Mouse (Mus musculus) midbrain, embryonic 10.5 days (tissue): Measurements from ENCODE around the gene Pex5l. TPM values are rescaled to one million over a fixed set of nuclear protein-coding genes. Genes with fewer than 3 reads are reported as not detected.

Experiments
- DNase-seq: peaks from one replicate; pipeline ENCODE4 v3.0.0-alpha.2; 2017; ENCODE audit warnings: low spot score
- H3K27ac ChIP-seq: fragments of 300-500 bp; sonication (generic); replicated peaks from 2 replicates; pipeline ENCODE4 v1.5.1; 2016; ENCODE audit warnings: mild to moderate bottlenecking
- H3K27me3 ChIP-seq: fragments of 300-500 bp; sonication (generic); 2 replicates; pipeline ENCODE4 v1.6.1; 2016; ENCODE audit warnings: low read depth, mild to moderate bottlenecking; ENCODE audit not compliant: poor library complexity, severe bottlenecking
- H3K36me3 ChIP-seq: fragments of 300-500 bp; sonication (generic); 2 replicates; pipeline ENCODE4 v1.6.1; 2016; ENCODE audit warnings: mild to moderate bottlenecking, moderate library complexity
- H3K4me1 ChIP-seq: fragments of 300-500 bp; sonication (generic); 2 replicates; pipeline ENCODE4 v1.6.1; 2016
- H3K4me3 ChIP-seq: fragments of 300-500 bp; sonication (generic); 2 replicates; pipeline ENCODE4 v1.5.1; 2016; ENCODE audit warnings: mild to moderate bottlenecking, moderate library complexity
- H3K9me3 ChIP-seq: fragments of 300-500 bp; sonication (generic); replicated peaks from 2 replicates; pipeline ENCODE4 v1.6.1; 2016; ENCODE audit warnings: mild to moderate bottlenecking
- WGBS: fragments of 180-500 bp; shearing (Covaris S2); methylation state at CpG from one replicate; pipeline ENCODE4 v1.1.7; 2016; 5-methylcytosine and 5-hydroxymethylcytosine counted together
- polyA plus RNA-seq: library from polyadenylated mRNA; unstranded; fragments of >200 nt; fragmentation: Nextera tagmentation; extraction: Ambion mirVana; gene quantifications from 2 replicates; pipeline ENCODE4 v1.2.1, GENCODE M21; 2016

Pex5l gene
- polyA plus RNA-seq, 1 experiment from 2014 or later = 0.77 TPM

- H3K4me3 ChIP-seq = no peak overlapping the region
- H3K27ac ChIP-seq = no peak overlapping the region
- WGBS = 48% methylated on average over 6 of the region's 6 CpGs
- no peaks in the 10 kb centered on the region for H3K36me3 ChIP-seq
- DNase-seq = no peak
- peaks cover 7% of the 10 kb centered on the region; the same call in 1 of the 2 replicates for H3K4me1 ChIP-seq
- no peaks in the 10 kb centered on the region for H3K9me3 ChIP-seq
- no peaks in the 10 kb centered on the region for H3K27me3 ChIP-seq
These were observed 163.8 kb downstream of the Pex5l start for GRCm38 (mm10) chr3:32979238-32979637.

- no peaks in the 10 kb centered on the region for H3K36me3 ChIP-seq
- no peak for DNase-seq
- H3K4me1 ChIP-seq = no peaks in the 10 kb centered on the region
- H3K9me3 ChIP-seq = 0 out of 2 replicates have a peak, but pooled peaks cover 2% of the 10 kb centered on the region
- H3K27ac ChIP-seq = no peak overlapping the region
- H3K27me3 ChIP-seq = no peaks in the 10 kb centered on the region
- WGBS = 94% methylated on average over 1 of the region's 1 CpGs
- H3K4me3 ChIP-seq = no peak overlapping the region
These were observed 172.8 kb downstream of the Pex5l start for GRCm38 (mm10) chr3:32970257-32970656.

- no peak overlapping the region for H3K4me3 ChIP-seq
- no peaks in the 10 kb centered on the region for H3K27me3 ChIP-seq
- no peak for DNase-seq
- WGBS = 86% methylated on average over 1 of the region's 1 CpGs
- no peaks in the 10 kb centered on the region for H3K36me3 ChIP-seq
- no peak overlapping the region for H3K27ac ChIP-seq
- H3K4me1 ChIP-seq = no peaks in the 10 kb centered on the region
- 0 out of 2 replicates have a peak, but pooled peaks cover 2% of the 10 kb centered on the region for H3K9me3 ChIP-seq
These were observed 174.2 kb downstream of the Pex5l start for GRCm38 (mm10) chr3:32968671-32969425.

- Histone ChIP-seq H3K27ac (no peak overlapping the region), H3K9me3 (no peaks in the 10 kb centered on the region), H3K4me3 (no peak overlapping the region), H3K36me3 (no peaks in the 10 kb centered on the region), H3K4me1 (no peaks in the 10 kb centered on the region), H3K27me3 (no peaks in the 10 kb centered on the region)
- 7% methylated on average over 2 of the region's 2 CpGs for WGBS
- DNase-seq = peak; percentile 48
These were observed 177.5 kb downstream of the Pex5l start for GRCm38 (mm10) chr3:32965528-32965927.

- WGBS = 91% methylated on average over 3 of the region's 3 CpGs
- no peaks in the 10 kb centered on the region for H3K4me1 ChIP-seq
- DNase-seq = no peak
- H3K9me3 ChIP-seq = no peaks in the 10 kb centered on the region
- H3K27me3 ChIP-seq = no peaks in the 10 kb centered on the region
- H3K4me3 ChIP-seq = no peak overlapping the region
- no peaks in the 10 kb centered on the region for H3K36me3 ChIP-seq
- H3K27ac ChIP-seq = no peak overlapping the region
These were observed 181.6 kb downstream of the Pex5l start for GRCm38 (mm10) chr3:32961494-32961893.

GRCm38 (mm10) chr3:32951382-32951781 lies 191.7 kb downstream of the Pex5l start:
- 0 out of 2 replicates have a peak overlapping the region, but pooled peaks have one; percentile 23 for H3K27ac ChIP-seq
- DNase-seq = no peak
- H3K4me3 ChIP-seq = no peak overlapping the region
- H3K36me3 ChIP-seq = no peaks in the 10 kb centered on the region
- peaks cover 3% of the 10 kb centered on the region; the same call in 1 of the 2 replicates for H3K4me1 ChIP-seq
- no peaks in the 10 kb centered on the region for H3K27me3 ChIP-seq
- 20% methylated on average over 1 of the region's 1 CpGs for WGBS
- H3K9me3 ChIP-seq = no peaks in the 10 kb centered on the region

- 85% methylated on average over 5 of the region's 5 CpGs for WGBS
These were observed 195.6 kb downstream of the Pex5l start for GRCm38 (mm10) chr3:32947486-32947885.

GRCm38 (mm10) chr3:32939802-32940501 lies 203.1 kb downstream of the Pex5l start:
- Histone ChIP-seq H3K4me1 (no peaks in the 10 kb centered on the region), H3K27me3 (no peaks in the 10 kb centered on the region), H3K4me3 (no peak overlapping the region), H3K36me3 (no peaks in the 10 kb centered on the region), H3K9me3 (no peaks in the 10 kb centered on the region), H3K27ac (no peak overlapping the region)
- no peak for DNase-seq
- 91% methylated on average over 8 of the region's 8 CpGs for WGBS

More at GRCm38 (mm10) chr3:32947486-32947885, 195.6 kb downstream of the Pex5l start:
- Histone ChIP-seq H3K36me3 (no peaks in the 10 kb centered on the region), H3K27me3 (no peaks in the 10 kb centered on the region), H3K4me3 (no peak overlapping the region), H3K9me3 (no peaks in the 10 kb centered on the region), H3K27ac (no peak overlapping the region), H3K4me1 (peaks cover 3% of the 10 kb centered on the region; the same call in 1 of the 2 replicates)
- DNase-seq = no peak

GRCm38 (mm10) chr3:32924168-32924567 lies 218.9 kb downstream of the Pex5l start:
- DNase-seq = no peak
- Histone ChIP-seq H3K4me3 (no peak overlapping the region), H3K9me3 (no peaks in the 10 kb centered on the region; the same call in 1 of the 2 replicates), H3K4me1 (no peaks in the 10 kb centered on the region), H3K27ac (no peak overlapping the region), H3K27me3 (no peaks in the 10 kb centered on the region), H3K36me3 (peaks cover 76% of the 10 kb centered on the region)
- WGBS = 95% methylated on average over 6 of the region's 6 CpGs

GRCm38 (mm10) chr3:32910071-32910551 lies 232.9 kb downstream of the Pex5l start:
- Histone ChIP-seq H3K27me3 (no peaks in the 10 kb centered on the region), H3K9me3 (no peaks in the 10 kb centered on the region), H3K4me1 (peaks cover 11% of the 10 kb centered on the region), H3K27ac (no peak overlapping the region), H3K4me3 (no peak overlapping the region), H3K36me3 (peaks cover 17% of the 10 kb centered on the region)
- peak; percentile 30 for DNase-seq
- 66% methylated on average over 7 of the region's 7 CpGs for WGBS

GRCm38 (mm10) chr3:32908400-32908799 lies 234.6 kb downstream of the Pex5l start:
- Histone ChIP-seq H3K27me3 (no peaks in the 10 kb centered on the region), H3K4me1 (peaks cover 25% of the 10 kb centered on the region), H3K4me3 (no peak overlapping the region), H3K27ac (no peak overlapping the region), H3K9me3 (no peaks in the 10 kb centered on the region), H3K36me3 (no peaks in the 10 kb centered on the region; the same call in 1 of the 2 replicates)
- DNase-seq = no peak
- WGBS = 91% methylated on average over 3 of the region's 3 CpGs

- Histone ChIP-seq H3K4me1 (peaks cover 29% of the 10 kb centered on the region), H3K27ac (0 out of 2 replicates have a peak overlapping the region, but pooled peaks have one; percentile 28), H3K4me3 (no peak overlapping the region), H3K9me3 (no peaks in the 10 kb centered on the region), H3K27me3 (no peaks in the 10 kb centered on the region), H3K36me3 (peaks cover 18% of the 10 kb centered on the region)
- no peak for DNase-seq
- WGBS = 70% methylated on average over 8 of the region's 8 CpGs
These were observed 236.9 kb downstream of the Pex5l start for GRCm38 (mm10) chr3:32905850-32906779.
